Mouse (Mus musculus): ENCODE measurements around the gene Hk3. TPM values are rescaled to one million over a fixed set of nuclear protein-coding genes. Genes with fewer than 3 reads are reported as not detected.

The Hk3 gene
- polyA plus RNA-seq, 1 experiment, result not detected

DNA sequence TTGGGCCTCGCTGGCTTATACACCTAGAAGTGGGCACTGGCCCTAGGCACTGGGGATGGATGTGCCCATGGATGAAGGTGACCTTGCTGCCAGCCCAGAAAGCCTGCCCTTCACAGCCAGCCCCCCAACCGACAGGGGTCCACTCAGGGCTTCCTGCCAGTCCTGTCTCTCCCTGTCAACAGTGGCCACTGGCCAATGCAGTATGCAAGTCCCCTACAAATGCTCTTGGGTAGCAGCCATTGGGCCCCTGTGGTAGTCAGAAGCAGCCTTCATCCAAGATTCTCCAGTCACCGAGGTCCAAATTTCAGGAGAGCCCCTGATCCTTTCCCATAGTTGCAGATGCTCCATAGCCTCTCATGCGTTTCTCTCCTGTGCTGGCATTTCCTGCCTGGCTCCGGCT is 52.5 kb downstream of the Hk3 start:
- H3K36me3 ChIP-seq (ENCODE audit: control insufficient read depth, insufficient read depth), result no peaks in the 10 kb centered on the region
- no peak overlapping the region for H3ac ChIP-seq (ENCODE audit: control insufficient read depth, insufficient read length)
- no peak overlapping the region for H3K4me3 ChIP-seq
- TF ChIP-seq E2F4 (IDR thresholded peaks at IDR 0.05; ENCODE audit: insufficient read depth), result no peak
- TF ChIP-seq POLR2A (IDR thresholded peaks at IDR 0.05; ENCODE audit: insufficient read length, low read depth), result no peak
- TF ChIP-seq MYOG (IDR thresholded peaks at IDR 0.05; ENCODE audit: control insufficient read depth in 1 of 3, insufficient read depth in 1 of 3, insufficient read length in 2 of 3, low read depth in 2 of 3), result no peak
- TF ChIP-seq MYOD1 (IDR thresholded peaks at IDR 0.05; ENCODE audit: control insufficient read depth in 1 of 3, insufficient read length in 2 of 3, low read depth in 2 of 3), result no peak
- H3K27me3 ChIP-seq (ENCODE audit: control insufficient read depth, insufficient read depth, insufficient read length), result peaks cover 50% of the 10 kb centered on the region
- no peak overlapping the region for H3K4me2 ChIP-seq (ENCODE audit: low read depth)
- H3K79me2 ChIP-seq (ENCODE audit: control insufficient read depth, insufficient read depth), result no peaks in the 10 kb centered on the region

DNA sequence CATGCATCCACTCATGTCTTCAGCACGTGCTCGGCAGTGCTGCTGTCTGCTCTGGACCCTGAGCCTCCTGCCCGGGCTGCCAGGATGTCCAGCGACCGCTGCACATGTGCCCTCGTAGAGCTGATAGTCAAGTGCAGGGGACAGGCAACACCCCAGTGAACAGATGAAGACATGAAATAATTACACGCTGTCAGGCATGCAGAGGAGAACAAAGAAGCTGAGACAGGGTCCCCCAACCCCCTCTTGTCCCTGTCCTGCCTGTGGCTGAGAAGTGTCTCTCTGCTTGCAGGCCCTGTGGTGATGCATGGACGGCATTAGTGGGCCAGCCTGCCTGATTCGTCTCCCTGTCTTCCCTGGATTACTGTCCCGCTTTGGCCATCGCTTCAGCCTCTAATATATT is 53.7 kb downstream of the Hk3 start:
- TF ChIP-seq REST (IDR thresholded peaks at IDR 0.05; ENCODE audit: insufficient read depth, insufficient read length), result no peak
- TF ChIP-seq SRF (IDR thresholded peaks at IDR 0.05; ENCODE audit: control insufficient read depth, insufficient read length, low read depth), result no peak
- no peak for TF ChIP-seq E2F4 (IDR thresholded peaks at IDR 0.05; ENCODE audit: insufficient read depth)
- no peak for TF ChIP-seq TCF3 (IDR thresholded peaks at IDR 0.05; ENCODE audit: insufficient read length, low read depth)
- TF ChIP-seq CEBPB (IDR thresholded peaks at IDR 0.05; ENCODE audit: insufficient read depth, poor library complexity, severe bottlenecking), result no peak
- no peak for TF ChIP-seq POLR2A (IDR thresholded peaks at IDR 0.05; ENCODE audit: insufficient read length, low read depth)
- TF ChIP-seq MYOD1 (IDR thresholded peaks at IDR 0.05; ENCODE audit: control insufficient read depth in 1 of 3, insufficient read length in 2 of 3, low read depth in 2 of 3), result no peak
- no peak for TF ChIP-seq POLR2AphosphoS2 (IDR thresholded peaks at IDR 0.05; ENCODE audit: insufficient read length, low read depth)
- no peak for TF ChIP-seq USF1 (IDR thresholded peaks at IDR 0.05; ENCODE audit: low read depth)
- no peak for TF ChIP-seq MAX (IDR thresholded peaks at IDR 0.05; ENCODE audit: low read depth)
- TF ChIP-seq MYOG (IDR thresholded peaks at IDR 0.05; ENCODE audit: control insufficient read depth in 1 of 3, insufficient read depth in 1 of 3, insufficient read length in 2 of 3, low read depth in 2 of 3), result no peak
- TF ChIP-seq TCF12 (IDR thresholded peaks at IDR 0.05; ENCODE audit: insufficient read depth, poor library complexity, severe bottlenecking), result no peak
- Histone ChIP-seq H3K4me2 (ENCODE audit: low read depth) (no peak overlapping the region), H3ac (ENCODE audit: control insufficient read depth, insufficient read length) (no peak overlapping the region), H3K4me3 (no peak overlapping the region), H3K27me3 (ENCODE audit: control insufficient read depth, insufficient read depth, insufficient read length) (peaks cover 61% of the 10 kb centered on the region), H3K79me2 (ENCODE audit: control insufficient read depth, insufficient read depth) (no peaks in the 10 kb centered on the region), H3K36me3 (ENCODE audit: control insufficient read depth, insufficient read depth) (no peaks in the 10 kb centered on the region)

DNA sequence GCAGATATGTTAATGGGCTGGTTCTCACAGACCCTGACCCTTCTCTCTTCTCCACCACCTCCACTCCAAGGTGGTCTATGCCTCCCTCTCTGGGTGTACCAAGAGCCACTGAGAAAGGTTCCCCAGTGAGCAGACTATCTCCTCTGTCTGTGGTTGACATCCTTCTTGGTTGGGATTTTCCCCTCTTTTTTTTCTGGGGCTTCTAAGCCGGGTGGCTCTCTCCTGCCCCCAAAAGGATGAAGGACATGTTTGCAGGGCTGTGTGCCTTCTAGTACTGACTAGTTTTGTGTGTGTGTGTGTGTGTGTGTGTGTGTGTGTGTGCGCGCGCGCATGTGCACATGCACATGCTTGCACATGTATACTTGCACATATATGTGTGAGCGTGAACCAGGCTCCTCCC is 55.9 kb downstream of the Hk3 start:
- no peaks in the 10 kb centered on the region for H3K36me3 ChIP-seq (ENCODE audit: control insufficient read depth, insufficient read depth)
- H3K27me3 ChIP-seq (ENCODE audit: control insufficient read depth, insufficient read depth, insufficient read length), result peaks cover 75% of the 10 kb centered on the region
- no peak overlapping the region for H3K4me3 ChIP-seq

GRCm38 (mm10) chr13:54960491-54960890 is 60.7 kb downstream of the Hk3 start:
- Histone ChIP-seq H3ac (ENCODE audit: control insufficient read depth, insufficient read length) (no peak overlapping the region), H3K4me3 (no peak overlapping the region), H3K79me2 (ENCODE audit: control insufficient read depth, insufficient read depth) (no peaks in the 10 kb centered on the region), H3K4me2 (ENCODE audit: low read depth) (no peak overlapping the region), H3K27me3 (ENCODE audit: control insufficient read depth, insufficient read depth, insufficient read length) (peaks cover 87% of the 10 kb centered on the region), H3K36me3 (ENCODE audit: control insufficient read depth, insufficient read depth) (no peaks in the 10 kb centered on the region)
- TF ChIP-seq MYOG (IDR thresholded peaks at IDR 0.05; ENCODE audit: control insufficient read depth in 1 of 3, insufficient read depth in 1 of 3, insufficient read length in 2 of 3, low read depth in 2 of 3), result no peak

More for the DNA sequence above, 55.9 kb downstream of the Hk3 start:
- Histone ChIP-seq H3K79me2 (ENCODE audit: control insufficient read depth, insufficient read depth) (no peaks in the 10 kb centered on the region), H3K4me2 (ENCODE audit: low read depth) (no peak overlapping the region), H3ac (ENCODE audit: control insufficient read depth, insufficient read length) (no peak overlapping the region)
- TF ChIP-seq TCF12 (IDR thresholded peaks at IDR 0.05; ENCODE audit: insufficient read depth, poor library complexity, severe bottlenecking) (no peak), CEBPB (IDR thresholded peaks at IDR 0.05; ENCODE audit: insufficient read depth, poor library complexity, severe bottlenecking) (no peak), SRF (IDR thresholded peaks at IDR 0.05; ENCODE audit: control insufficient read depth, insufficient read length, low read depth) (no peak)

- Histone ChIP-seq H3ac (ENCODE audit: control insufficient read depth, insufficient read length) (no peak overlapping the region), H3K4me2 (ENCODE audit: low read depth) (no peak overlapping the region), H3K4me3 (no peak overlapping the region), H3K36me3 (ENCODE audit: control insufficient read depth, insufficient read depth) (no peaks in the 10 kb centered on the region), H3K27me3 (ENCODE audit: control insufficient read depth, insufficient read depth, insufficient read length) (peaks cover 87% of the 10 kb centered on the region), H3K79me2 (ENCODE audit: control insufficient read depth, insufficient read depth) (no peaks in the 10 kb centered on the region)
- TF ChIP-seq SRF (IDR thresholded peaks at IDR 0.05; ENCODE audit: control insufficient read depth, insufficient read length, low read depth) (no peak), TCF12 (IDR thresholded peaks at IDR 0.05; ENCODE audit: insufficient read depth, poor library complexity, severe bottlenecking) (no peak), POLR2AphosphoS2 (IDR thresholded peaks at IDR 0.05; ENCODE audit: insufficient read length, low read depth) (no peak), USF1 (IDR thresholded peaks at IDR 0.05; ENCODE audit: low read depth) (no peak), MYOG (IDR thresholded peaks at IDR 0.05; ENCODE audit: control insufficient read depth in 1 of 3, insufficient read depth in 1 of 3, insufficient read length in 2 of 3, low read depth in 2 of 3) (no peak), E2F4 (IDR thresholded peaks at IDR 0.05; ENCODE audit: insufficient read depth) (no peak), TCF3 (IDR thresholded peaks at IDR 0.05; ENCODE audit: insufficient read length, low read depth) (no peak), CEBPB (IDR thresholded peaks at IDR 0.05; ENCODE audit: insufficient read depth, poor library complexity, severe bottlenecking) (no peak), MAX (IDR thresholded peaks at IDR 0.05; ENCODE audit: low read depth) (no peak), POLR2A (IDR thresholded peaks at IDR 0.05; ENCODE audit: insufficient read length, low read depth) (no peak), MYOD1 (IDR thresholded peaks at IDR 0.05; ENCODE audit: control insufficient read depth in 1 of 3, insufficient read length in 2 of 3, low read depth in 2 of 3) (no peak)
These were observed 61.3 kb downstream of the Hk3 start for GRCm38 (mm10) chr13:54959842-54960241.
